ENCODE assay signal across 8 mouse cellular contexts in genomic region chr11:69364910-69365309, GRCm38 (mm10). TPM values are rescaled to one million over a fixed set of nuclear protein-coding genes. Genes with fewer than 3 reads are reported as not detected.
DNase-seq lines count a peak whose midpoint lies in the region; ATAC-seq lines count a peak whose summit lies in the region.

No protein-coding gene starts in this region.

- peak; percentile 95 for DNase-seq in MN1 (ENCODE audit: low spot score)
- DNase-seq in cerebellum, adult 9-11 months = peak; percentile 94
- DNase-seq in frontal cortex, postnatal 10 days (ENCODE audit: low spot score in 2 of 2) = peak; percentile 92 to 93
- peak; percentile 99 for DNase-seq in heart, postnatal 4 days
- peak; percentile 85 to 87 for DNase-seq in layer of hippocampus, adult 18-20 months (ENCODE audit: low spot score in 2 of 2)
- DNase-seq in testis, postnatal 10 days (ENCODE audit: low spot score) = peak; percentile 99

- peaks cover 60% of the 10 kb centered on the region for H3K27me3 ChIP-seq in liver, embryonic 15.5 days
- H3K27me3 ChIP-seq in neural tube, embryonic 13.5 days = no peaks in the 10 kb centered on the region

- 37% methylated on average over 6 of the region's 6 CpGs for WGBS in liver, embryonic 15.5 days (ENCODE audit: insufficient replicate concordance)
- WGBS in neural tube, embryonic 13.5 days = 2% methylated on average over 6 of the region's 6 CpGs

- ATAC-seq in liver, embryonic 15.5 days (ENCODE audit: insufficient read depth) = peak; percentile 53
- ATAC-seq in neural tube, embryonic 13.5 days (ENCODE audit: low read depth) = peak; percentile 46

- H3K36me3 ChIP-seq in liver, embryonic 15.5 days (replicated peaks) = no peaks in the 10 kb centered on the region
- H3K36me3 ChIP-seq in neural tube, embryonic 13.5 days = peaks cover 46% of the 10 kb centered on the region

- no peak overlapping the region for H3K9ac ChIP-seq in liver, embryonic 15.5 days
- H3K9ac ChIP-seq in neural tube, embryonic 13.5 days = peak overlapping the region; percentile 79

- peak overlapping the region; percentile 71 for H3K27ac ChIP-seq in liver, embryonic 15.5 days (replicated peaks)
- peak overlapping the region; percentile 100 for H3K27ac ChIP-seq in neural tube, embryonic 13.5 days (replicated peaks)

- H3K4me3 ChIP-seq in liver, embryonic 15.5 days (replicated peaks) = 0 out of 2 replicates have a peak overlapping the region, but pooled peaks have one; percentile 2
- peak overlapping the region; percentile 93 for H3K4me3 ChIP-seq in neural tube, embryonic 13.5 days

- peaks cover 46% of the 10 kb centered on the region for H3K4me1 ChIP-seq in liver, embryonic 15.5 days (replicated peaks)
- H3K4me1 ChIP-seq in neural tube, embryonic 13.5 days (replicated peaks) = peaks cover 47% of the 10 kb centered on the region

- H3K9me3 ChIP-seq in liver, embryonic 15.5 days (replicated peaks) = no peaks in the 10 kb centered on the region
- H3K9me3 ChIP-seq in neural tube, embryonic 13.5 days = no peaks in the 10 kb centered on the region

- peak overlapping the region; percentile 29; the same call in 1 of the 2 replicates for H3K4me2 ChIP-seq in liver, embryonic 15.5 days
- H3K4me2 ChIP-seq in neural tube, embryonic 13.5 days = peak overlapping the region; percentile 97

RNA-seq across cellular contexts. Expression of gene Chd3, which starts 4.3 kb away (rescaled TPM):
- total RNA-seq in heart, postnatal 4 days (2021) = 10 to 100 TPM; 75.3 to 76.7 TPM
- total RNA-seq in layer of hippocampus, adult 18-20 months (2021) = 100 to 1,000 TPM; 531 to 556 TPM
- 3.4 and 5.8 TPM in 2 replicates for polyA plus RNA-seq in liver, embryonic 15.5 days (2015; fragmentation: Nextera tagmentation; extraction: Ambion mirVana)
- 82.3 and 84.6 TPM in 2 replicates for polyA plus RNA-seq in neural tube, embryonic 13.5 days (2015; fragmentation: Nextera tagmentation; extraction: Ambion mirVana)

RNA-seq across cellular contexts. Expression of gene Rnf227, which starts 24.6 kb away (rescaled TPM):
- 1 to 10 TPM; 2.4 to 3.1 TPM for total RNA-seq in heart, postnatal 4 days (2021)
- total RNA-seq in layer of hippocampus, adult 18-20 months (2021) = 100 to 1,000 TPM; 124 to 132 TPM
- polyA plus RNA-seq in liver, embryonic 15.5 days (2015; fragmentation: Nextera tagmentation; extraction: Ambion mirVana) = 0.97 and 1.3 TPM in 2 replicates
- 131 and 136 TPM in 2 replicates for polyA plus RNA-seq in neural tube, embryonic 13.5 days (2015; fragmentation: Nextera tagmentation; extraction: Ambion mirVana)

RNA-seq across cellular contexts. Expression of gene Naa38, which starts 30.4 kb away (rescaled TPM):
- total RNA-seq in heart, postnatal 4 days (2021) = 100 to 1,000 TPM in 1 of 2 experiments, 10 to 100 TPM in 1; 92.3 to 101 TPM
- 100 to 1,000 TPM; 107 to 123 TPM for total RNA-seq in layer of hippocampus, adult 18-20 months (2021)
- polyA plus RNA-seq in liver, embryonic 15.5 days (2015; fragmentation: Nextera tagmentation; extraction: Ambion mirVana) = 77.2 and 88.0 TPM in 2 replicates
- 112 and 117 TPM in 2 replicates for polyA plus RNA-seq in neural tube, embryonic 13.5 days (2015; fragmentation: Nextera tagmentation; extraction: Ambion mirVana)

RNA-seq across cellular contexts. Expression of gene Cyb5d1, which starts 30.5 kb away (rescaled TPM):
- total RNA-seq in heart, postnatal 4 days (2021) = 10 to 100 TPM; 21.3 to 22.1 TPM
- total RNA-seq in layer of hippocampus, adult 18-20 months (2021) = 10 to 100 TPM; 47.8 to 51.2 TPM
- 9.6 and 11.0 TPM in 2 replicates for polyA plus RNA-seq in liver, embryonic 15.5 days (2015; fragmentation: Nextera tagmentation; extraction: Ambion mirVana)
- polyA plus RNA-seq in neural tube, embryonic 13.5 days (2015; fragmentation: Nextera tagmentation; extraction: Ambion mirVana) = 36.2 and 39.2 TPM in 2 replicates

RNA-seq across cellular contexts. Expression of gene Tmem88, which starts 33.1 kb away (rescaled TPM):
- total RNA-seq in heart, postnatal 4 days (2021) = 10 to 100 TPM; 37.1 to 38.3 TPM
- total RNA-seq in layer of hippocampus, adult 18-20 months (2021) = 1 to 10 TPM; 2.5 to 2.7 TPM
- 6.6 and 7.1 TPM in 2 replicates for polyA plus RNA-seq in liver, embryonic 15.5 days (2015; fragmentation: Nextera tagmentation; extraction: Ambion mirVana)
- 7.8 and 8.4 TPM in 2 replicates for polyA plus RNA-seq in neural tube, embryonic 13.5 days (2015; fragmentation: Nextera tagmentation; extraction: Ambion mirVana)

Comparison
In these comparisons a context has a peak if more than half of its experiments do, and no peak if none do; other contexts are left out.
1. Peak in every context shown above with its lines: DNase-seq, ATAC-seq, H3K4me3 ChIP-seq and H3K27ac ChIP-seq.
2. RNA of gene Chd3, which starts 4.3 kb away (total RNA-seq): 531 to 556 TPM in layer of hippocampus, adult 18-20 months; 75.3 to 76.7 TPM in heart, postnatal 4 days; every median in the first group is over 4 times any median in the second.
3. RNA of gene Rnf227, which starts 24.6 kb away (total RNA-seq): 124 to 132 TPM in layer of hippocampus, adult 18-20 months; 2.4 to 3.1 TPM in heart, postnatal 4 days; every median in the first group is over 10 times any median in the second.